Mouse (Mus musculus) neural tube, embryonic 12.5 days (tissue): ENCODE measurements around the gene Vwa5b2. TPM values are rescaled to one million over a fixed set of nuclear protein-coding genes. Genes with fewer than 3 reads are reported as not detected.

ENCODE experiments used
- ATAC-seq: fragments of 200-750 bp; cut with Nextera tagmentation; 2 replicates; pipeline ENCODE4 v1.8.0; 2017; ENCODE audit warnings: low read depth, mild to moderate bottlenecking, moderate TSS enrichment, moderate library complexity; ENCODE audit not compliant: low FRiP score
- H3K27ac ChIP-seq: fragments of 300-500 bp; sonication (generic); 2 replicates; pipeline ENCODE4 v1.5.1; 2016
- H3K27me3 ChIP-seq: fragments of 300-500 bp; sonication (generic); replicated peaks from 2 replicates; pipeline ENCODE4 v1.6.1; 2016; ENCODE audit warnings: mild to moderate bottlenecking
- H3K36me3 ChIP-seq: fragments of 300-500 bp; sonication (generic); 2 replicates; pipeline ENCODE4 v1.6.1; 2016; ENCODE audit warnings: mild to moderate bottlenecking
- H3K4me1 ChIP-seq: fragments of 300-500 bp; sonication (generic); 2 replicates; pipeline ENCODE4 v1.6.1; 2016
- H3K4me2 ChIP-seq: fragments of 300-500 bp; sonication (generic); replicated peaks from 2 replicates; pipeline ENCODE4 v1.6.1; 2016; ENCODE audit warnings: mild to moderate bottlenecking
- H3K4me3 ChIP-seq: fragments of 300-500 bp; sonication (generic); 2 replicates; pipeline ENCODE4 v1.5.1; 2016
- H3K9ac ChIP-seq: fragments of 300-500 bp; sonication (generic); 2 replicates; pipeline ENCODE4 v1.6.1; 2016; ENCODE audit warnings: mild to moderate bottlenecking
- H3K9me3 ChIP-seq: fragments of 300-500 bp; sonication (generic); 2 replicates; pipeline ENCODE4 v1.6.1; 2016; ENCODE audit warnings: mild to moderate bottlenecking
- WGBS: fragments of 180-500 bp; shearing (Covaris S2); methylation state at CpG from one replicate; pipeline ENCODE4 v1.1.7; 2016; 5-methylcytosine and 5-hydroxymethylcytosine counted together
- polyA plus RNA-seq: library from polyadenylated mRNA; unstranded; fragments of >200 nt; fragmentation: Nextera tagmentation; extraction: Ambion mirVana; gene quantifications from 2 replicates; pipeline ENCODE4 v1.2.1, GENCODE M21; 2016

Vwa5b2 gene
- polyA plus RNA-seq, 1 experiment from 2014 or later: 14.0 TPM

- ATAC-seq: peak; percentile 13
- Histone ChIP-seq H3K4me1 (peaks cover 31% of the 10 kb centered on the region), H3K9ac (peak overlapping the region; percentile 81), H3K27me3 (no peaks in the 10 kb centered on the region; the same call in 1 of the 2 replicates), H3K9me3 (no peaks in the 10 kb centered on the region), H3K27ac (peak overlapping the region; percentile 64), H3K36me3 (no peaks in the 10 kb centered on the region), H3K4me3 (peak overlapping the region; percentile 78), H3K4me2 (peak overlapping the region; percentile 96)
- 2% methylated on average over 78 of the region's 83 CpGs for WGBS
Observed at GRCm38 (mm10) chr16:20619541-20620398, 30.5 kb downstream of the Vwa5b2 start.

GRCm38 (mm10) chr16:20620399-20620735 is 31.1 kb downstream of the Vwa5b2 start:
- Histone ChIP-seq H3K36me3 (no peaks in the 10 kb centered on the region), H3K9ac (peak overlapping the region; percentile 81), H3K27ac (peak overlapping the region; percentile 82; the same call in 1 of the 2 replicates), H3K9me3 (no peaks in the 10 kb centered on the region), H3K4me3 (peak overlapping the region; percentile 78), H3K27me3 (no peaks in the 10 kb centered on the region; the same call in 1 of the 2 replicates), H3K4me1 (peaks cover 31% of the 10 kb centered on the region), H3K4me2 (peak overlapping the region; percentile 96)
- WGBS: 0% methylated on average over 9 of the region's 9 CpGs
- ATAC-seq: peak; percentile 17; the same call in 1 of the 2 replicates

- Histone ChIP-seq H3K27ac (peak overlapping the region; percentile 82), H3K9ac (peak overlapping the region; percentile 81), H3K4me2 (peak overlapping the region; percentile 96), H3K27me3 (no peaks in the 10 kb centered on the region; the same call in 1 of the 2 replicates), H3K36me3 (no peaks in the 10 kb centered on the region), H3K4me1 (peaks cover 31% of the 10 kb centered on the region), H3K9me3 (no peaks in the 10 kb centered on the region), H3K4me3 (peak overlapping the region; percentile 78)
- WGBS: 0% methylated on average over 32 of the region's 32 CpGs
- peak; percentile 25 for ATAC-seq
Observed at GRCm38 (mm10) chr16:20620751-20621190, 31.5 kb downstream of the Vwa5b2 start.

- H3K36me3 ChIP-seq: no peaks in the 10 kb centered on the region
- peak within 1 kb of the TSS; percentile 81 for H3K9ac ChIP-seq
- peak within 1 kb of the TSS; percentile 78 for H3K4me3 ChIP-seq
- peak within 1 kb of the TSS; percentile 96 for H3K4me2 ChIP-seq
- H3K9me3 ChIP-seq: no peaks in the 10 kb centered on the region
- H3K4me1 ChIP-seq: peaks cover 31% of the 10 kb centered on the region
- peak; percentile 51 for ATAC-seq
- under 1% methylated on average over 90 of the region's 92 CpGs for WGBS
- peak within 1 kb of the TSS; percentile 82 for H3K27ac ChIP-seq
- H3K27me3 ChIP-seq: no peaks in the 10 kb centered on the region; the same call in 1 of the 2 replicates
Observed at GRCm38 (mm10) chr16:20621191-20621990, 32.1 kb downstream of the Vwa5b2 start, which contains the start of gene Camk2n2. Gene Camk2n2, minus strand, starts transcription at chr16:20621287.

GRCm38 (mm10) chr16:20621991-20622685 is 32.9 kb downstream of the Vwa5b2 start:
- Histone ChIP-seq H3K36me3 (no peaks in the 10 kb centered on the region), H3K4me3 (peak overlapping the region; percentile 78), H3K4me1 (peaks cover 31% of the 10 kb centered on the region), H3K4me2 (peak overlapping the region; percentile 96), H3K9me3 (no peaks in the 10 kb centered on the region), H3K9ac (peak overlapping the region; percentile 81), H3K27ac (peak overlapping the region; percentile 82; the same call in 1 of the 2 replicates), H3K27me3 (no peaks in the 10 kb centered on the region; the same call in 1 of the 2 replicates)
- peak; percentile 59 for ATAC-seq
- WGBS: under 1% methylated on average over 35 of the region's 37 CpGs

GRCm38 (mm10) chr16:20623211-20623610 is 33.9 kb downstream of the Vwa5b2 start:
- no peak for ATAC-seq
- WGBS: 69% methylated on average over 2 of the region's 2 CpGs

GRCm38 (mm10) chr16:20628871-20629391 is 39.7 kb downstream of the Vwa5b2 start:
- Histone ChIP-seq H3K27me3 (no peaks in the 10 kb centered on the region), H3K4me2 (peak overlapping the region; percentile 96; the same call in 1 of the 2 replicates), H3K9ac (no peak overlapping the region), H3K4me3 (no peak overlapping the region), H3K27ac (no peak overlapping the region), H3K4me1 (0 out of 2 replicates have a peak, but pooled peaks cover 2% of the 10 kb centered on the region), H3K36me3 (no peaks in the 10 kb centered on the region), H3K9me3 (no peaks in the 10 kb centered on the region)
- 49% methylated on average over 11 of the region's 11 CpGs for WGBS
- no peak for ATAC-seq

More at GRCm38 (mm10) chr16:20623211-20623610, 33.9 kb downstream of the Vwa5b2 start:
- Histone ChIP-seq H3K36me3 (no peaks in the 10 kb centered on the region), H3K4me2 (no peak overlapping the region), H3K9me3 (no peaks in the 10 kb centered on the region), H3K27ac (no peak overlapping the region), H3K27me3 (no peaks in the 10 kb centered on the region; the same call in 1 of the 2 replicates), H3K4me3 (no peak overlapping the region), H3K4me1 (peaks cover 31% of the 10 kb centered on the region), H3K9ac (no peak overlapping the region)

- Histone ChIP-seq H3K4me2 (peak within 1 kb of the TSS; percentile 96), H3K4me1 (0 out of 2 replicates have a peak, but pooled peaks cover 2% of the 10 kb centered on the region), H3K27ac (no peak within 1 kb of the TSS), H3K36me3 (no peaks in the 10 kb centered on the region), H3K9ac (peak within 1 kb of the TSS; percentile 80), H3K9me3 (no peaks in the 10 kb centered on the region), H3K4me3 (peak within 1 kb of the TSS; percentile 54), H3K27me3 (no peaks in the 10 kb centered on the region)
- peak; percentile 70 for ATAC-seq
- 8% methylated on average over 51 of the region's 54 CpGs for WGBS
Observed at GRCm38 (mm10) chr16:20629731-20630634, 40.7 kb downstream of the Vwa5b2 start, which contains the start of gene Ece2. Gene Ece2, plus strand, starts transcription at chr16:20629828.

- Histone ChIP-seq H3K9ac (no peak overlapping the region), H3K4me2 (no peak overlapping the region), H3K4me1 (no peaks in the 10 kb centered on the region), H3K4me3 (no peak overlapping the region), H3K27ac (no peak overlapping the region), H3K36me3 (no peaks in the 10 kb centered on the region), H3K9me3 (no peaks in the 10 kb centered on the region), H3K27me3 (no peaks in the 10 kb centered on the region)
- ATAC-seq: no peak
- 82% methylated on average over 8 of the region's 8 CpGs for WGBS
Observed at GRCm38 (mm10) chr16:20637410-20637809, 48.1 kb downstream of the Vwa5b2 start.

- no peak for ATAC-seq
- Histone ChIP-seq H3K27ac (no peak overlapping the region), H3K4me1 (no peaks in the 10 kb centered on the region), H3K4me3 (no peak overlapping the region), H3K4me2 (no peak overlapping the region), H3K27me3 (no peaks in the 10 kb centered on the region), H3K9me3 (no peaks in the 10 kb centered on the region), H3K36me3 (no peaks in the 10 kb centered on the region), H3K9ac (no peak overlapping the region)
- 83% methylated on average over 8 of the region's 8 CpGs for WGBS
Observed at GRCm38 (mm10) chr16:20638367-20638766, 49.1 kb downstream of the Vwa5b2 start.
